Mouse (Mus musculus): ENCODE data around the gene Grpel1. TPM values are rescaled to one million over a fixed set of nuclear protein-coding genes. Genes with fewer than 3 reads are reported as not detected.

Grpel1 gene
- total RNA-seq, 1 experiment from 2014 or later, result 37.0 TPM

GRCm38 (mm10) chr5:36494709-36495108 is 29.9 kb downstream of the Grpel1 start:
- ATAC-seq (replicated peaks; ENCODE audit: low read depth, poor library complexity, severe bottlenecking), result no peak

GRCm38 (mm10) chr5:36505235-36505634 is 40.4 kb downstream of the Grpel1 start:
- ATAC-seq (replicated peaks; ENCODE audit: low read depth, poor library complexity, severe bottlenecking), result no peak

- ATAC-seq (replicated peaks; ENCODE audit: low read depth, poor library complexity, severe bottlenecking), result no peak
These were observed 40.8 kb downstream of the Grpel1 start for GRCm38 (mm10) chr5:36505643-36506042.

GRCm38 (mm10) chr5:36508351-36508750 is 43.6 kb downstream of the Grpel1 start:
- ATAC-seq (replicated peaks; ENCODE audit: low read depth, poor library complexity, severe bottlenecking), result no peak

GRCm38 (mm10) chr5:36510956-36511355 is 46.2 kb downstream of the Grpel1 start:
- ATAC-seq (replicated peaks; ENCODE audit: low read depth, poor library complexity, severe bottlenecking), result no peak

GRCm38 (mm10) chr5:36515126-36515525 is 50.3 kb downstream of the Grpel1 start:
- no peak for ATAC-seq (replicated peaks; ENCODE audit: low read depth, poor library complexity, severe bottlenecking)

GRCm38 (mm10) chr5:36515558-36515957 is 50.8 kb downstream of the Grpel1 start:
- ATAC-seq (replicated peaks; ENCODE audit: low read depth, poor library complexity, severe bottlenecking), result no peak

- ATAC-seq (replicated peaks; ENCODE audit: low read depth, poor library complexity, severe bottlenecking), result no peak
These were observed 52.8 kb downstream of the Grpel1 start for GRCm38 (mm10) chr5:36517596-36517995.

GRCm38 (mm10) chr5:36519751-36520150 is 55.0 kb downstream of the Grpel1 start:
- no peak for ATAC-seq (replicated peaks; ENCODE audit: low read depth, poor library complexity, severe bottlenecking)

- 0 out of 2 replicates have a peak, but pooled peaks have one; percentile 24 for ATAC-seq (replicated peaks; ENCODE audit: low read depth, poor library complexity, severe bottlenecking)
These were observed 58.0 kb downstream of the Grpel1 start for GRCm38 (mm10) chr5:36522782-36523181.

- no peak; the same call in 1 of the 2 replicates for ATAC-seq (replicated peaks; ENCODE audit: low read depth, poor library complexity, severe bottlenecking)
These were observed 58.5 kb downstream of the Grpel1 start for GRCm38 (mm10) chr5:36523219-36523703.

Other genes starting within 250 kb of the Grpel1 start
- gene Sorcs2, start 66.9 kb upstream of the Grpel1 start, total RNA-seq (2017), result not detected in 2 replicates
- gene Tada2b, start 19.3 kb downstream of the Grpel1 start, total RNA-seq (2017), result 10.8 and 20.3 TPM in 2 replicates
- gene Ccdc96, start 19.6 kb downstream of the Grpel1 start, total RNA-seq (2017), result 0.05 and 0.39 TPM in 2 replicates
- gene Tbc1d14, start 128.3 kb downstream of the Grpel1 start, total RNA-seq (2017), result 14.1 and 14.8 TPM in 2 replicates
- gene D5Ertd579e, start 231.0 kb downstream of the Grpel1 start, total RNA-seq (2017), result 28.0 and 44.8 TPM in 2 replicates

Measured in common myeloid progenitor, adult 5-6 weeks (primary cell).